Mouse (Mus musculus) spleen, postnatal 14 days (tissue): ENCODE measurements around the gene Epx.
"Not testable (repeated sequence)": the region's sequence is repeated elsewhere in the genome, so short reads cannot be mapped to it uniquely, and the experiment has no call there.

Source experiments
- DNase-seq, 2 experiments: peaks; one replicate each; pipeline ENCODE4 v3.0.0; 2021 to 2022; ENCODE audit warnings: low spot score in 2 of 2

Gene Epx

GRCm38 (mm10) chr11:87875436-87875835, at the start of gene Epx:
Epx (minus strand) TSS chr11:87875536.
- no peak for DNase-seq

- no peak for DNase-seq
Measured at GRCm38 (mm10) chr11:87920966-87921365, 45.6 kb upstream of the Epx start, which contains the start of gene Olfr464. Olfr464 (minus strand) TSS chr11:87920967.

- DNase-seq, result no peak
Measured at GRCm38 (mm10) chr11:87920301-87920700, 45.0 kb upstream of the Epx start.

- DNase-seq, result no peak
Measured at GRCm38 (mm10) chr11:87916005-87916404, 40.7 kb upstream of the Epx start.

- no peak for DNase-seq
Measured at GRCm38 (mm10) chr11:87904331-87904730, 29.0 kb upstream of the Epx start.

GRCm38 (mm10) chr11:87897287-87897686, 22.0 kb upstream of the Epx start, which contains the start of gene Olfr463:
Olfr463 (minus strand) TSS chr11:87897387.
- no peak for DNase-seq

GRCm38 (mm10) chr11:87892168-87892567, 16.8 kb upstream of the Epx start, which contains the start of gene Olfr462:
Olfr462 (minus strand) TSS chr11:87892268.
- no peak for DNase-seq

GRCm38 (mm10) chr11:87884856-87885255, 9.5 kb upstream of the Epx start:
- no peak for DNase-seq

GRCm38 (mm10) chr11:87883493-87883892, 8.2 kb upstream of the Epx start:
- DNase-seq, result no peak

GRCm38 (mm10) chr11:87881714-87882113, 6.4 kb upstream of the Epx start:
- DNase-seq, result no peak

- DNase-seq, result no peak
Measured at GRCm38 (mm10) chr11:87879826-87880225, 4.5 kb upstream of the Epx start.

- no peak for DNase-seq
Measured at GRCm38 (mm10) chr11:87871766-87872165, 3.6 kb downstream of the Epx start.

GRCm38 (mm10) chr11:87870096-87870495, 5.2 kb downstream of the Epx start:
- no peak for DNase-seq

GRCm38 (mm10) chr11:87866891-87867290, 8.4 kb downstream of the Epx start:
- DNase-seq, result not testable (repeated sequence)

GRCm38 (mm10) chr11:87862805-87863204, 12.5 kb downstream of the Epx start:
- DNase-seq, result no peak

- DNase-seq, result no peak
Measured at GRCm38 (mm10) chr11:87860426-87860825, 14.9 kb downstream of the Epx start.

- DNase-seq, result no peak
Measured at GRCm38 (mm10) chr11:87859273-87859672, 16.1 kb downstream of the Epx start.

- DNase-seq, result no peak
Measured at GRCm38 (mm10) chr11:87854550-87854949, 20.8 kb downstream of the Epx start.

GRCm38 (mm10) chr11:87853597-87853954, 21.8 kb downstream of the Epx start:
- DNase-seq, result no peak

- DNase-seq, result peak; percentile 64 to 78
Measured at GRCm38 (mm10) chr11:87852690-87853596, 22.4 kb downstream of the Epx start, which contains the start of gene Mks1. Mks1 (plus strand) TSS chr11:87853215.

- no peak for DNase-seq
Measured at GRCm38 (mm10) chr11:87847884-87848283, 27.5 kb downstream of the Epx start.

GRCm38 (mm10) chr11:87846968-87847600, 28.3 kb downstream of the Epx start:
- no peak for DNase-seq

- no peak for DNase-seq
Measured at GRCm38 (mm10) chr11:87841436-87841835, 33.9 kb downstream of the Epx start.
